ENCODE assay signal across 9 mouse cellular contexts in genomic region chr5:122510651-122511157, GRCm38 (mm10). TPM values are rescaled to one million over a fixed set of nuclear protein-coding genes. Genes with fewer than 3 reads are reported as not detected.
DNase-seq lines count a peak whose midpoint lies in the region; ATAC-seq and TF ChIP-seq lines count a peak whose summit lies in the region.
"Had no signal": no experiment of that assay in that cellular context is flagged by ENCODE, and none has a peak within 500 bp of the region (broad histone marks: within the 10 kb centered on the region; RNA-seq: fewer than 3 reads in every experiment).

No protein-coding gene starts in this region.

- H3K27ac ChIP-seq in stomach, postnatal 0 days (replicated peaks) = peak overlapping the region; percentile 79
- no peak overlapping the region for H3K27ac ChIP-seq in liver, postnatal 0 days (ENCODE audit: low read depth)
- H3K27ac ChIP-seq: macrophage had no signal

- no peaks in the 10 kb centered on the region for H3K36me3 ChIP-seq in stomach, postnatal 0 days (ENCODE audit: control insufficient read depth, insufficient read depth, low read length)
- no peaks in the 10 kb centered on the region for H3K36me3 ChIP-seq in liver, postnatal 0 days (replicated peaks; ENCODE audit: insufficient read depth, low read length)

- H3K27me3 ChIP-seq in stomach, postnatal 0 days (ENCODE audit: control insufficient read depth, insufficient read depth, low read length) = no peaks in the 10 kb centered on the region
- no peaks in the 10 kb centered on the region for H3K27me3 ChIP-seq in liver, postnatal 0 days (ENCODE audit: insufficient read depth, low read length)

- 43% methylated on average over 17 of the region's 17 CpGs for WGBS in stomach, postnatal 0 days
- WGBS in liver, postnatal 0 days (ENCODE audit: insufficient replicate concordance) = 76% methylated on average over 17 of the region's 17 CpGs

- TF ChIP-seq CTCF in stomach, postnatal 0 days (IDR thresholded peaks at IDR 0.05; ENCODE audit: low read depth) = no peak
- no peak for TF ChIP-seq CTCF in liver, postnatal 0 days (IDR thresholded peaks at IDR 0.05; ENCODE audit: low read depth)

- ATAC-seq in stomach, postnatal 0 days (ENCODE audit: low FRiP score, low TSS enrichment) = peak; percentile 40
- no peak for ATAC-seq in liver, postnatal 0 days

- H3K9me3 ChIP-seq in stomach, postnatal 0 days (ENCODE audit: control insufficient read depth, low read length) = no peaks in the 10 kb centered on the region
- H3K9me3 ChIP-seq in liver, postnatal 0 days (ENCODE audit: low read length) = peaks cover 4% of the 10 kb centered on the region; the same call in 1 of the 2 replicates

- H3K9ac ChIP-seq in stomach, postnatal 0 days (ENCODE audit: low read length) = no peak overlapping the region
- H3K9ac ChIP-seq in liver, postnatal 0 days (replicated peaks) = no peak overlapping the region

- H3K4me3 ChIP-seq in stomach, postnatal 0 days (ENCODE audit: low read depth, low read length) = no peak overlapping the region
- no peak overlapping the region for H3K4me3 ChIP-seq in liver, postnatal 0 days (ENCODE audit: low read depth, low read length)

- no peak for TF ChIP-seq EP300 in stomach, postnatal 0 days (optimal IDR thresholded peaks at IDR 0.05)
- no peak for TF ChIP-seq EP300 in liver, postnatal 0 days (IDR thresholded peaks at IDR 0.05; ENCODE audit: low read depth)

- H3K4me2 ChIP-seq in stomach, postnatal 0 days (replicated peaks; ENCODE audit: low read depth) = no peak overlapping the region
- H3K4me2 ChIP-seq in liver, postnatal 0 days (ENCODE audit: low read depth, low read length) = no peak overlapping the region

- DNase-seq in adrenal gland, postnatal 10 days = peak; percentile 36
- DNase-seq in adrenal gland, postnatal 4 days (ENCODE audit: low spot score in 2 of 2) = no peak
- DNase-seq in right cerebral cortex, adult 18-20 months = peak; percentile 39
- no peak for DNase-seq in right cerebral cortex, adult 2 months (ENCODE audit: low spot score in 2 of 2)
- DNase-seq in heart, postnatal 36 days = peak; percentile 71 to 73
- peak; percentile 45 for DNase-seq in stomach, postnatal 0 days (ENCODE audit: low spot score)
- DNase-seq in liver, postnatal 0 days = no peak
- no peak for DNase-seq in gastrocnemius, postnatal 10 days

- intact Hi-C loops in heart, postnatal 36 days (cut with DNase I) = loop anchor here (1.0 to 2.0 kb wide), 2 partner anchors 14 to 111 kb away; no protein-coding TSS in a partner anchor

- peaks cover 13% of the 10 kb centered on the region for H3K4me1 ChIP-seq in stomach, postnatal 0 days (replicated peaks; ENCODE audit: control insufficient read depth, insufficient read depth)
- H3K4me1 ChIP-seq in liver, postnatal 0 days (ENCODE audit: insufficient read depth) = peaks cover 15% of the 10 kb centered on the region

RNA-seq across cellular contexts. Expression of gene Atp2a2, which starts 8.7 kb away (rescaled TPM):
- total RNA-seq in adrenal gland, postnatal 10 days (2021) = 100 to 1,000 TPM; 202 to 226 TPM
- 100 to 1,000 TPM; 190 to 196 TPM for total RNA-seq in adrenal gland, postnatal 4 days (2021)
- total RNA-seq in heart, postnatal 36 days (2021) = over 10,000 TPM; 11,843 to 11,873 TPM
- polyA plus RNA-seq in stomach, postnatal 0 days (2015; fragmentation: Nextera tagmentation; extraction: Ambion mirVana) = 24.0 and 27.0 TPM in 2 replicates
- polyA plus RNA-seq in liver, postnatal 0 days (2015; fragmentation: Nextera tagmentation; extraction: Ambion mirVana) = 13.5 and 14.8 TPM in 2 replicates
- total RNA-seq in gastrocnemius, postnatal 10 days (2021) = 100 to 1,000 TPM; 156 to 181 TPM

Comparison
In these comparisons a context has a peak if more than half of its experiments do, and no peak if none do; other contexts are left out.
1. DNase-seq: peak in adrenal gland, postnatal 10 days (single experiment), right cerebral cortex, adult 18-20 months (single experiment), heart, postnatal 36 days (2 of 2) and stomach, postnatal 0 days (single experiment); none in adrenal gland, postnatal 4 days (0 of 2), right cerebral cortex, adult 2 months (0 of 2), liver, postnatal 0 days (single experiment) and gastrocnemius, postnatal 10 days (single experiment).
2. RNA of gene Atp2a2, which starts 8.7 kb away (total RNA-seq): 11,843 to 11,873 TPM in heart, postnatal 36 days; 202 to 226 TPM in adrenal gland, postnatal 10 days, 190 to 196 TPM in adrenal gland, postnatal 4 days and 156 to 181 TPM in gastrocnemius, postnatal 10 days; every median in the first group is over 10 times any median in the second.